Mouse (Mus musculus) CD8-positive naive resting alpha-beta T cell, adult 57 days (primary cell): ENCODE measurements around the gene Calr3. TPM values are rescaled to one million over a fixed set of nuclear protein-coding genes. Genes with fewer than 3 reads are reported as not detected.

Source experiments
- total RNA-seq: library from RNA; stranded (reverse); gene quantifications from one replicate; pipeline ENCODE4 v1.2.4, GENCODE M21; 2023

The Calr3 gene
- 0.77 TPM for total RNA-seq

DNA sequence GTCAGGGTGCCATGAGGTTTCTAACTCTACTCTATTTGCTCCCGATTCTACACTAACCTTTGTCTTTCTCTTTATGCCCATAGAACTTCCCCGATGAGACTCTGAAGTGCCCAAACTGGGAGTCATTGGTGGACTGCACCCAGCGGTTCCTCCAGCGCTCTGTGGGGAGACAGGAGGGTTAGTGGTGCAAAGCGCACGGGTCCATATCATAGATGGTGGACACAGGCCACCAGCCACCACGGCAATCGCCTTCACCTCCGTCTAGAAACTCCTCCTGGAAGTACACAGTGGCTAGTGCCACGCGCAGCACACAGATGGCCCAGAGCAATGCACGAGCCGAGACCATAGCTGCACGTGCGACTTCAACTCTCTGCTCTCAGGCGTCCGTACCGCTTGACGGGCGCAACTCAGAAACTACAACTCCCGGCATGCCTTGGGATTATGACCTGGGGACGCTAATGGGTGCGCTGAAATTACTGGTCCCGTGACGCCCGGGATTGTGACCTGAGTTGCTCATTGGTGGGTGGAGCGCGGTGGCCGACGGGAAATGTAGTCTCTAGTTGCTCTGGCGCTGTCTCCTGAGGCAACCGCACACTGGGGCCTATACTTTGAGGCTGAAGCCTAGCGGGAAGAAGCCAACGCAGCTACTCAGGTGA lies at the start of gene Calr3, which contains the start of gene 1700030K09Rik:
Gene Calr3 (minus strand): TSS at position 533 of the 656 bp plus-strand sequence.
Gene 1700030K09Rik (plus strand): TSS at position 543 of the 656 bp plus-strand sequence.

DNA sequence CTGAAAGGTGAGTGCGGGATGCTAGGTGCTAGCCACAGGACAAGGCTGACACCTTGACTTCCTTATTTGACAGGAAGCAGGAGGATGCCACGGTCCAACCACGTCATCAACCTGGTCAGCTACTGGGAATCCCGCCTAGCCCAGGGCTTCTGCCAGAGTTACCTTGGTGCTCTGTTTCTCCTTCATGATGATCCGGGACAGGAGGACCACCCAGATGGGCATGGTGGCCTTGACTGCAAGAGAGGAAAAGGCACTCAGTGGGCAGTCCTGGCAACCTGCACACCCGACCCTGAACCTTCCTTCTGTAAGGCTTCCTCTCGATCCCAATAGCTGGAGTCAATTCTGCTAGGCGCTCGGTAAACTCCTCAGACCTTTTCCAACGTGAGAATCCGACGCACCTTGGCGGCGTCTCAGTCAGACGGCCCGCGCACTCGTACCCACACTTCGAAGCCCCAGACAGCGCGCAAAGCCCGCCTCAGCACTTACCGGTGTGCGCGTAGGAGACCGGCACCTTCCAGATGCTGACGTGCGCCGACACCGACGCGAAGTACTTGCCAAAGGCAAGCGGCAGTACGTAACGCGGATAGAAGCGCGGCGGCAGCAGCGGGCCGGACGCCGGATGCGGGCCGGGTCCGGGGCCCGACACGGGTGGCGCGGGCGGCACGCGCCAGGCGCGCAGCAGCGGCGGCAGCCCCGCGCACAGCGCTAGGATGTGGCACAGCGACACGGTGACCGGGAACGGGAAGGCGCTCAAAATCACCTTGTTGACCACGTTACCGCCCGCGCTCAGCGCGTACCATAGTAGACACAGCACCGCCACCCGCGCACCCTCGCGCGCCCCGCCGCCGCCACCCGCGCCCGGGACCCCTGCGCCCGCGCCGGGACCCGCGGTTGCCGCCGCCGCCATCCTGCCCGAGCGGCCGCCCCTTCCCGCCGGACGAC lies 48.3 kb upstream of the Calr3 start, which contains the start of gene Slc35e1:
Gene Slc35e1 (minus strand): TSS at position 935 of the 942 bp plus-strand sequence.

DNA sequence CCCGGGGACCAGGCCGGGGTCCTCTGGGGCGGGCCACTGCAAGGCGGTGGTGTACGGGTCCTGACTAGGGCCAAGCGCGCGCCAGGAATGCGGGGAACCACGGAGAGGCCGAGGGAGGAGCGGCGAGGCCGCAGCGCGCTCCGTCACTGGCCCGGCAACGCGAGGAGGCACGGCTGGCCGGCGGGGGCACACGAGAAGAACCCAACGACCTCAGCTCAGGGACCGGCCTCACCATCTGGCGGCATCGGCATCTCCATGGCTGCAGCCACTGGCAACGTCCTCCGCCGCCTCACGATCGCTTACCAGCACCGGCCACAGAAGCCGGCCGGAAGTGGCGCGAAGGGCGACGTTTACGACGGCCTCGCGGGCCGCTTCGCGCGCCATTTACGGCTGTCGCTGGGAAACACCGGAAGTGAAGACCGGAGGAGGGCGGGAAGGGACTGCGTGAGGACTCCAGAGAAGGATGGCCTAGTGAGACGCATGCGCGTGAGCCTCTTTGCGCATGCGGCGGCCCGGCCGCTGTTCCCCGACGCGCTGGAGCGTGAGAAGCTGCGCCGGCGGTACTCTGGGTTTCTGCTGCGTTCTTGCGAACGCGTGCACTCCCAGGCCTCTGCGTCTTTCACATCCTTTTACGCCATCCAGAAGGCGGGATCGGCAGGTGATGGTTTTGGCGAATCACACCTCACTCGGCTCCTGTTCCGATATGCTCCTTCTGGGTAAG lies 31.3 kb upstream of the Calr3 start, which contains the start of gene Cherp:
Gene Cherp (minus strand): TSS at position 401 of the 721 bp plus-strand sequence.

DNA sequence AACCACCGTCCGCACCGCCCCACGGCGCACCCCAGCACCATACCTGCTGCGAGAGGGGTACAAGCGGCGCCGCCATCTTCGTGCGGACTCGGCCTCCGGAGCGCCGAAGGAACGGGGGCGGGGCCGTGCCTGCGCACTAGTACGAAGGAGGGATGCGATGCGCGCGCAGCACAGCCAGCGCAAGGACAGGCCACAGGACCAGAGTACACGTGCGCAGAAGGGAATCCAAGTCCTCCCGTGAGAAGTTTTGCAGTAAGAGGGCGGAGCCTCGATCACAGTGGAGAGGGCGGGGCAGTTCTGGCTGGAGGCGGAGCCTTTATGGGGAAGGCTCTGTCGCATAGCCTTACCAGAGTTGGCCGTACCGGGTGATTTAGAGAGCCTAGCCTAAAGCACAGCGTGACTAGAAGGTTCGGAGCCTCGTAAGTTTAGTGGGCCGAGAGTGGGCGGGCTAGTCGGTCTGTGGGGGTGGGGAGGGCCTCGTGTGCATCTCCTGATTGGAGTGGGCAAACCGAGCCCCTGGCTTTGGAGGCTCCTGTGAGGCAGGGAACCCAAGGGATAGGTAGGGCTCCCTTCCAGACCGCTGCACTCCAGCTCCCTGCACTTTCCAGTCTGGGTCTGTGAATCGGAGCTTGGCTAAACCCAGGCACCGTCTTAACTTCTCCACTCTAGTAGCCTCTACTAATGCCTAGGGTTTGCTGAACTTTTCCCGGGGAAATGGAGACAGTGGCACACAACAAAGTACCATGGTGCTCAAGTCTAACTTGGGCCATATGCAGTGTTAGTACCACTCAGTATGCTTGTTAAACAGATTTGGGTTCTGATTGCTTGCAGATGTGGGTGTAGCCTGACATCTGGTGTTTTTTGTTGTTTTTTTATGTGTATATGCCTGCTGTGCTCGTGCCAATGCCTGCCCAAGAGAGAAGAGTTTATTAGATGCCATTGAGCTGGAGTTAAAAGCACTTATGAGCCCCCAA lies 22.0 kb downstream of the Calr3 start, which contains the start of gene Eps15l1:
Gene Eps15l1 (minus strand): TSS at position 99 of the 974 bp plus-strand sequence.

Other genes with a start within 250 kb of the Calr3 start
- not detected for gene Cib3, start 231.0 kb downstream of the Calr3 start, total RNA-seq
- gene Gm11034, start 230.2 kb downstream of the Calr3 start, total RNA-seq = not detected
- 57.5 TPM for gene Fam32a, start 224.1 kb downstream of the Calr3 start, total RNA-seq
- 135 TPM for gene Ap1m1, start 203.9 kb downstream of the Calr3 start, total RNA-seq
- 13.7 TPM for gene Gm10282, start 138.6 kb downstream of the Calr3 start, total RNA-seq
- gene Klf2, start 124.8 kb downstream of the Calr3 start, total RNA-seq = 3,950 TPM
- gene Eps15l1, start 22.4 kb downstream of the Calr3 start, total RNA-seq = 101 TPM
- gene 1700030K09Rik, start within 50 bp of the Calr3 start, total RNA-seq = 3.4 TPM
- 103 TPM for gene Cherp, start 31.4 kb upstream of the Calr3 start, total RNA-seq
- 45.4 TPM for gene Slc35e1, start 48.7 kb upstream of the Calr3 start, total RNA-seq
- 21.3 TPM for gene Med26, start 104.4 kb upstream of the Calr3 start, total RNA-seq
- 120 TPM for gene Smim7, start 127.2 kb upstream of the Calr3 start, total RNA-seq
- 1.5 TPM for gene Tmem38a, start 128.2 kb upstream of the Calr3 start, total RNA-seq
- 0.31 TPM for gene Nwd1, start 202.8 kb upstream of the Calr3 start, total RNA-seq